Mouse (Mus musculus) heart, embryonic 15.5 days (tissue): ENCODE data around the gene Gm10354. TPM values are rescaled to one million over a fixed set of nuclear protein-coding genes. Genes with fewer than 3 reads are reported as not detected.
"Not testable (repeated sequence)": the region's sequence is repeated elsewhere in the genome, so short reads cannot be mapped to it uniquely, and the experiment has no call there.

Source experiments
- ATAC-seq: fragments of 200-750 bp; cut with Nextera tagmentation; replicated peaks from 2 replicates; pipeline ENCODE4 v1.8.0; 2017; ENCODE audit warnings: low read depth, moderate TSS enrichment; ENCODE audit not compliant: insufficient number of reproducible peaks, insufficient read depth, low FRiP score
- H3K27ac ChIP-seq: fragments of 300-500 bp; sonication (generic); 2 replicates; pipeline ENCODE4 v1.5.1; 2015; ENCODE audit warnings: mild to moderate bottlenecking, inconsistent platforms
- H3K27me3 ChIP-seq: fragments of 300-500 bp; sonication (generic); 2 replicates; pipeline ENCODE4 v1.6.1; 2015; ENCODE audit warnings: inconsistent platforms
- H3K36me3 ChIP-seq: fragments of 300-500 bp; sonication (generic); 2 replicates; pipeline ENCODE4 v1.6.1; 2015; ENCODE audit warnings: mild to moderate bottlenecking, inconsistent platforms
- H3K4me1 ChIP-seq: fragments of 300-500 bp; sonication (generic); replicated peaks from 2 replicates; pipeline ENCODE4 v1.6.1; 2015; ENCODE audit warnings: inconsistent platforms
- H3K4me2 ChIP-seq: fragments of 300-500 bp; sonication (generic); 2 replicates; pipeline ENCODE4 v1.6.1; 2015; ENCODE audit warnings: inconsistent platforms, mild to moderate bottlenecking, moderate library complexity
- H3K4me3 ChIP-seq: fragments of 300-500 bp; sonication (generic); 2 replicates; pipeline ENCODE4 v1.5.1; 2015; ENCODE audit warnings: mild to moderate bottlenecking, inconsistent platforms
- H3K9ac ChIP-seq: fragments of 300-500 bp; sonication (generic); 2 replicates; pipeline ENCODE4 v1.6.1; 2015; ENCODE audit warnings: mild to moderate bottlenecking, inconsistent platforms
- H3K9me3 ChIP-seq: fragments of 300-500 bp; sonication (generic); replicated peaks from 2 replicates; pipeline ENCODE4 v1.6.1; 2016; ENCODE audit warnings: inconsistent platforms
- WGBS: fragments of 180-500 bp; shearing (Covaris S2); methylation state at CpG from one replicate; pipeline ENCODE4 v1.1.7; 2015; ENCODE audit warnings: mixed read lengths; 5-methylcytosine and 5-hydroxymethylcytosine counted together
- polyA plus RNA-seq: library from polyadenylated mRNA; unstranded; fragments of >200 nt; fragmentation: Nextera tagmentation; extraction: Ambion mirVana; gene quantifications from 2 replicates; pipeline ENCODE4 v1.2.1, GENCODE M21; 2015

Gm10354 gene
- polyA plus RNA-seq, 1 experiment from 2014 or later = not detected

DNA sequence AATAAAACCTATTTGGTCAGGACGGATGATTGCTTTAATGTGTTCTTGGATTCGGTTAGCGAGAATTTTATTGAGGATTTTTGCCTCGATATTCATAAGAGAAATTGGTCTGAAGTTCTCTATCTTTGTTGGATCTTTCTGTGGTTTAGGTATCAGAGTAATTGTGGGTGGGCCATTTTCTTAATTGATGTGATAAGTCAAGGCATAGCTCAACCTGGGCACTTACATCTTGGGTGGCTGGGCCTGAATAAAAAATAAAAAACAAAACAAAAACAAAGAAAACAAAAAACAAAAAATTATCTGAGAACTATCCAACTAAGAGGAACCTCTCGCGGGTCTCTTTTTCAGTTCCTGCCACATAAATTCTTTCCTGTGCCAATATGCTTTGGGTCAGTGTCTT is 15.4 kb upstream of the Gm10354 start:
- H3K9ac ChIP-seq, H3K9me3 ChIP-seq, H3K27me3 ChIP-seq, H3K4me2 ChIP-seq, H3K36me3 ChIP-seq, H3K4me3 ChIP-seq, H3K4me1 ChIP-seq, H3K27ac ChIP-seq: not testable (repeated sequence)
- ATAC-seq = peak; percentile 71; the same call in 1 of the 2 replicates
- 80% methylated on average over 6 of the region's 6 CpGs for WGBS

DNA sequence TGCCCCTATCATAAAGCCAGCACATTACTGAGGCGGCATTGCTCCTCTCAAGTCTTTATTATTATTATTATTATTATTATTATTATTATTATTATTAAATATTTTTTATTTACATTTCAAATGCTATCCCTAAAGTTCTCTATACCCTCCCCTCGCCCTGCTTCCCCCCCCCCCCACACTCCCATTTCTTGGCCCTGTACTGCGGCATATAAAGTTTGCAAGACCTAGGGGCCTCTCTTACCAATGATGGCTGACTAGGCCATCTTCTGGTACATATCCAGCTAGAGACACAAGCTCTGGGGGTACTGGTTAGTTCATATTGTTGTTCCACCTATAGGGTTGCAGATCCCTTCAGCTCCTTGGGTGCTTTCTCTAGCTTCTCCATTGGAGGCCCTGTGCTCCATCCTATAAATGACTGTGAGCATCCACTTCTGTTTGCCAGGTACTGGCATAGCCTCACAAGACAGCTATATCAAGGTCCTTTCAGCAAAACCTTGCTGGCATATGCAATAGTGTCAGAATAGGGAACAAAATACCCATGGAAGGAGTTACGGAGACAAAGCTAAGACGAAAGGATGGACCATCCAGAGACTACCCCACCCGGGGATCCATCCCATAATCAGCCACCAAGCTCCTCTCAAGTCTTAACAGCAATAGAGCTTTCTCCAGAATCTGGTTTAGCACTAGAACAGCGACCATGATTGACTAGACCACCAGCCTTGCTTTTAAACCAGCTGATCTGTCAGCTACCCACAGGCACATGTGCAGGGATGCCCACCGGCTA is 11.8 kb upstream of the Gm10354 start:
- not testable (repeated sequence) for H3K4me1 ChIP-seq, H3K9ac ChIP-seq, H3K36me3 ChIP-seq, H3K4me3 ChIP-seq, H3K27ac ChIP-seq, H3K27me3 ChIP-seq, H3K9me3 ChIP-seq, H3K4me2 ChIP-seq
- ATAC-seq = peak; percentile 74; the same call in 1 of the 2 replicates
- 71% methylated on average over 8 of the region's 8 CpGs for WGBS

DNA sequence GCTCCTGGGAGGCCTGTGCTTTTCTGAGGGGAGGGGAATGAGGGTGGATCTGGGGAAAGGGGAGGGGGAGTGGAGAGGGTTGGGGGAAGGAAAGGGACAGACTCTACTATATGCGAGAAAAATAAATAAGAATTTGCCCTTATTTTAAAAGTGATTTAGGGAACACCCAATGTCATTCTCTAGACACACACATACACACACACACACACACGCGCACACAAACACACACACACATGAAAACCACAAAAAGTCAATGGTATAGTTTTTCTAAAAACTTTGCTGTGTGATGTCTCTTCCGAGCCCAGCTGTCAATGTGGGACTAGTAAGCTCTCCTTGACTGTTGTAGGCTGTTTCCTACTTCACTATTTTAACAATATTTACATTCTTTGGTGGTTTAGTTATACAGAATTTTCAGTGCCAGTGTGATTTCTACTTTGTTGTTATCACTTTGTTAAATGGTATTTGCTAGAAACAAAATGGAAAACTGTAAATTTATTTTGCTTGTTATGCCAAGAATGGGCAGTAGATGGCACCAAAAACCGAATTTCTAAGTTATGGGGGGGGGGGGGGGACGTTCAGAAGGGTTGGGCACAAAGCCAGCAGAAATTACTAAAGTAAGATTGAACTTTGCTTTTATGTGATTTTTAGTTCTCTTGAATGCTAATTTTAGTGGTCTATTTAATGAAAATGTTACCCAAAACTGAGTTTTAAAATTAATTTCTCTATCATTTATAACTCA is 8.1 kb upstream of the Gm10354 start:
- H3K27me3 ChIP-seq, H3K9me3 ChIP-seq, H3K36me3 ChIP-seq, H3K4me2 ChIP-seq, H3K9ac ChIP-seq, H3K4me1 ChIP-seq, H3K4me3 ChIP-seq, H3K27ac ChIP-seq: not testable (repeated sequence)
- WGBS = 28% methylated on average over 6 of the region's 6 CpGs
- ATAC-seq = peak; percentile 62

DNA sequence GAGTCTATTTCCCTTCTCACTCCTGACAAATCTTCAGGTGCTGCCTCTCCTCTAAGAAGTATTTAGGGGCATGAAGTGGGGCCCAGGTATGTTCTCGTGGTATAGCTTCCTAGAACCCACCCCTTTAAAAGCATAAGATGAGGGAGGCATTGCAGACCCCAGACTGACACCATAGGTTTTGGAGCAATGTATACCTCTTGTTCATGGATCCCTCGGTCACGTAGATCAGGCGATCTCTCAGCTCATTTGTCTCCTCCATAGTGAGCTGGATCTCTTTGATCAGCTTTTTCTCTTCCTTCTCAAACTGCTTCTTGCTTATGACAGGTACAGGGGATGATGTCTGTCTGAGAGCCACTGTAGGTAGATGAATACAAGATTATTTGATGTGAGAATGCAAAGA is 1.4 kb downstream of the Gm10354 start:
- H3K27ac ChIP-seq, H3K4me2 ChIP-seq, H3K4me1 ChIP-seq, ATAC-seq, H3K36me3 ChIP-seq, H3K9ac ChIP-seq, H3K9me3 ChIP-seq, H3K27me3 ChIP-seq, H3K4me3 ChIP-seq: not testable (repeated sequence)
- WGBS = 64% methylated on average over 4 of the region's 4 CpGs

DNA sequence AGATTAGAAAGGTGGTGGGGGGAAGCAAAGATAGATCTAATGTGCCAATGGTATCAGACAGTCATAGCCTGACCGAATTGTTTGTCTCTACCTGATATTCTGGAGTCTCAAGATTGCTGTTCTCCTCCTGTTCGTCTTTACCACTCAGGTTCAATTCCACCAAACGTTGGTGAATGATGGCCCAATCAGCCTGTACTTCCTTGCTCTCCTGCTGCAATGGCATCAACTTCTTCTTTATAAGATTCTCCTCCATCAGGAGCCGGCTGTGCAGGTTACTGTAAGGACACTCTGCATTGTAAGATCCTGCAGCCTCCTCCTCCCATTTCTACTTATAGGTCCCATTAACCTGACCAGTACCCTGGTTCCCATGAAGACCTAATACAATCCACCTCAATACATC is 3.4 kb downstream of the Gm10354 start:
- not testable (repeated sequence) for H3K27ac ChIP-seq, H3K36me3 ChIP-seq, H3K4me1 ChIP-seq, H3K4me2 ChIP-seq, ATAC-seq, H3K9me3 ChIP-seq, H3K27me3 ChIP-seq, H3K9ac ChIP-seq, H3K4me3 ChIP-seq
- WGBS = 50% methylated on average over 3 of the region's 4 CpGs

DNA sequence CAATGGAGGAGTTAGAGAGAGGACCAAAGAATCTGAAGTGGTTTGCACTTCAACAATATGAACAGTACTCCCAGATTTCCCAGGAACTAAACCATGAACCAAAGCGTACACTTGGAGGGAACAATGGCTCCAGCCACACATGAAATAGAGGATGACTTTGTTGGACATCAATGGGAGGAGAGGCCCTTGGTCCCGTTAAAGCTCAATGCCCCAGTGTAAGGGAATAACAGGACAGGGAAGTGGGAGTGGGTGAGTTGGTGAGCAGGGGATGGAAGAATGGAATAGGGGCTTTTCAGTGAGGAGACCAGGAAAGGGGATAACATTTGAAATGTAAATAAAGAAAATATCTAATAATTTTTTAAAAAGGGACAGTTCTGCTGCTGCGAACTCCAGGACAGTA is 5.9 kb downstream of the Gm10354 start:
- 66% methylated on average over 3 of the region's 3 CpGs for WGBS
- H3K4me2 ChIP-seq, H3K36me3 ChIP-seq: not testable (repeated sequence)

DNA sequence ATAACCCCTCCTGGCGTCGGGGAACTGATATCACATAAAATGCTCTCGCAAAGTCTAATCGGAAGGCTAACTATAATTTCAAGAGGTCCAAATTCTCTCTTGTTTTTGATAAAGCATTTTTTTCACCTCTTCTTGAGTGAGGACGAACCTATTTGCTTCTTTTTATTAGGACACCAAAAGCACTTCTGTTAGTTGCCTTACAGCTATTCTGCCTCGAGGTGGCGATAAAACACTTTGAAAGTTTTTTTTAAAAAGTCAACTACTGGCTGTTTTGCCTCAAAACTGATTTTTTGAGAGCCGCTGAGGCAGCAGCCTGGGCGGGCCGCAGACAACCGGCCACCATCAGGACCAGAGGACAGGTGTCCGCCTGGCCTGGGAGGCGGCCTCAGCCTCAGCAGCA is 14.9 kb downstream of the Gm10354 start:
- not testable (repeated sequence) for H3K9ac ChIP-seq, H3K4me3 ChIP-seq, H3K36me3 ChIP-seq, H3K9me3 ChIP-seq, H3K27me3 ChIP-seq, ATAC-seq, H3K27ac ChIP-seq, H3K4me1 ChIP-seq, H3K4me2 ChIP-seq
- WGBS = 77% methylated on average over 13 of the region's 13 CpGs

More for the DNA sequence above, 5.9 kb downstream of the Gm10354 start:
- not testable (repeated sequence) for H3K4me1 ChIP-seq, H3K4me3 ChIP-seq, H3K9ac ChIP-seq, ATAC-seq, H3K27ac ChIP-seq, H3K9me3 ChIP-seq, H3K27me3 ChIP-seq

DNA sequence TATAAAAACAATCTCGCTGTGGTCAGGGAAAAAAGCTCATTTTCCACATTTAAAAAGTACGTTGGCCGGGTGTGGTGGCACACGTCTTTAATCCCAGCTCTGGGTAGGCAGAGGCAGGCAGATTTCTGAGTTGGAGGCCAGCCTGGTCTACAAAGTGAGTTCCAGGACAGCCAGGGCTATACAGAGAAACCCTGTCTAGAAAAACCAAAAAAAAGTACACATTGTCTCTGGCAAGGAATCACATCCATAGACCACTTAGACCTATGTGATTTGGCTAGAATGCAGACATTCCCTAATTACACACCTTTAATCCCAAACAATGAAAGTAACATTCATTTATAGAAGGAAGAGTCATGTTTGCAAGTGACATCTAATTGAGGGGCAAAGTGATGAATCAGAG is 17.2 kb downstream of the Gm10354 start:
- not testable (repeated sequence) for H3K4me1 ChIP-seq, H3K9ac ChIP-seq, H3K4me2 ChIP-seq, H3K27ac ChIP-seq, H3K4me3 ChIP-seq, H3K36me3 ChIP-seq, H3K9me3 ChIP-seq, H3K27me3 ChIP-seq
- 0 out of 2 replicates have a peak, but pooled peaks have one; percentile 64 for ATAC-seq
- 67% methylated on average over 4 of the region's 4 CpGs for WGBS

DNA sequence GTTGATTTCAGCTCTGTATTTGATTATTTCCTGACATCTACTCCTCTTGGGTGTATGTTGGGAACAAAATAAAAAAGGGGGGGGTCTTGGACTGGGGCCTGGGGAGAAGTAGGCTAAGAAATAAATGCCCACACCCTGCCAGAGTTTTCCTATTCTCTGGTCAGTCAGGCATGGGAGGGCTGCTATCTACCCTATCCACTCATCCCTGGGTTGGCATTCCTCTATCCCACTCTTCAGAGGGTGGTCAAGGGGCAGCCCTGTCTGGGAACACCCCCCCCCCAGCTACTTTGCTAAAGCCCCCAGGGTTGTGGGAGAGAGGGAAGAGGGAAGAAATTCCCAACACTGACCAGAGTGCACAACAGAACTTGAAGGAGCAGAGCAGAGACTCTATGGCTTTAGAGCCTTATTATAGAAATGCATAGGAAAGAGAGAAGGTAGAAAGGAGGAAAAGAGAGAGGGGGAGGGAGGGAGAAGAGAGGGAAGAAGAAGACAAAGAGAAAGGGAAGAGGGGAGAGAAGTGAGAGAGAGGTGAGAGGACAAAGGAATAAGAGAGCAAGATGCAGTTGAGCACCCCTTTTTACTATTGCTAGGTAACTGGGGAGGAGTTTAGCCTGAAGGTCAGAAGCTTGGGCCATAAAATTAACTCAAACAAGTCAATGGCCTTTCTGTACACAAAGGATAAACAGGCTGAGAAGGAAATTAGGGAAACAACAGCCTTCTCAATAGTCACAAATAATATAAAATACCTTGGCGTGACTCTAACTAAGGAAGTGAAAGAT is 22.6 kb downstream of the Gm10354 start:
- H3K27me3 ChIP-seq, H3K27ac ChIP-seq, H3K36me3 ChIP-seq, H3K4me1 ChIP-seq, H3K9ac ChIP-seq, H3K4me2 ChIP-seq, H3K4me3 ChIP-seq: not testable (repeated sequence)
- WGBS = 83% methylated on average over 1 of the region's 1 CpGs
- peak; percentile 67; the same call in 1 of the 2 replicates for ATAC-seq
- peaks cover 15% of the 10 kb centered on the region for H3K9me3 ChIP-seq

DNA sequence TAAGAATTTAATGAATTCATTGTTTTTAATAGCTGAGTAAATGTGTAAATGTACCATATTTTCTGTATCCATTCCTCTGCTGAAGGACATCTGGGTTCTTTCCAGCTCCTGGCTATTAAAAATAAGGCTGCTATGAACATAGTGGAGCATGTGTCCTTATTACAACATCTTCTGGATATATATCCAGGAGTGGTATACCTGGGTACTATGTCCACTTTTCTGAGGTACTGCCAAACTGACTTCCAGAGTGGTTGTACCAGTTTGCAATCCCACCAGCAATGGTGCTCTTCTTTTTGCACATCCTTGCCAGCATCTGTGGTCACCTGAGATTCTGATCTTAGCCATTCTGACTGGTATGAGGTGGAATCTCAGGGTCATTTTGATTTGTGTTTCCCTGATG is 25.1 kb downstream of the Gm10354 start:
- H3K4me3 ChIP-seq, H3K4me1 ChIP-seq, H3K27ac ChIP-seq, H3K4me2 ChIP-seq, H3K27me3 ChIP-seq, H3K36me3 ChIP-seq, H3K9ac ChIP-seq, ATAC-seq: not testable (repeated sequence)
- H3K9me3 ChIP-seq = peaks cover 15% of the 10 kb centered on the region

DNA sequence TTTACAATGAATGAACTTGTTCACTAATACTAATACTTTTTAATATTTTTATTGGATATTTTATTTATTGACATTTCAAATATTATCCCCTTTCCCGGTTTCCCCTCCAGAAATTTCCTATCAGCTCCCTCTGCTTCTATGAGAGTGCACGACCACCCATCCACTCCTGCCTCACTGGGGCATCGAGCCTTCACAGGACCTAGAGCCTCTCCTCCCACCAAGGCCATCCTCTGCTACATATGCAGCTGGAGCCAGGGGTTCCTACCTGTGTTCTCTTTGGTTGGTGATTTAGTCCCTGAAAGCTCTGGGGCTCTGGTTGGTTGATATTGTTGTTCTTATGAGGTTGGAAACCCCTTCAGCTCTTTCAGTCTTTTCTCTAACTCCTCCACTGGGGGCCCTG is 26.0 kb downstream of the Gm10354 start:
- not testable (repeated sequence) for ATAC-seq, H3K4me2 ChIP-seq, H3K27me3 ChIP-seq, H3K4me3 ChIP-seq, H3K9ac ChIP-seq, H3K36me3 ChIP-seq, H3K27ac ChIP-seq, H3K4me1 ChIP-seq
- 65% methylated on average over 3 of the region's 3 CpGs for WGBS
- peaks cover 19% of the 10 kb centered on the region for H3K9me3 ChIP-seq
